Mouse (Mus musculus) urinary bladder, adult 18-20 months (tissue): ENCODE measurements around the gene Adgre5.

ENCODE experiments used
- DNase-seq, 2 experiments: peaks; one replicate each; pipeline ENCODE4 v3.0.0; 2022; ENCODE audit warnings: low spot score in 2 of 2, mixed read lengths in 2 of 2

The Adgre5 gene

GRCm38 (mm10) chr8:83722631-83723030 is 18.5 kb downstream of the Adgre5 start:
- DNase-seq: no peak

GRCm38 (mm10) chr8:83721405-83722025 is 19.6 kb downstream of the Adgre5 start:
- DNase-seq: no peak

- DNase-seq: no peak
Measured at GRCm38 (mm10) chr8:83719693-83720092, 21.4 kb downstream of the Adgre5 start.

- DNase-seq: no peak
Measured at GRCm38 (mm10) chr8:83719048-83719447, 22.1 kb downstream of the Adgre5 start.

GRCm38 (mm10) chr8:83716563-83716962 is 24.6 kb downstream of the Adgre5 start:
- DNase-seq: no peak

GRCm38 (mm10) chr8:83715771-83716170 is 25.4 kb downstream of the Adgre5 start:
- DNase-seq: no peak

- DNase-seq: peak; percentile 94 to 95
Measured at GRCm38 (mm10) chr8:83715031-83715690, 26.0 kb downstream of the Adgre5 start, which contains the start of gene Ddx39. TSS of gene Ddx39 (plus strand) at chr8:83715177.

- no peak for DNase-seq
Measured at GRCm38 (mm10) chr8:83714676-83715030, 26.5 kb downstream of the Adgre5 start.

- no peak for DNase-seq
Measured at GRCm38 (mm10) chr8:83707554-83707953, 33.6 kb downstream of the Adgre5 start.

- no peak for DNase-seq
Measured at GRCm38 (mm10) chr8:83706411-83706810, 34.7 kb downstream of the Adgre5 start.

GRCm38 (mm10) chr8:83703426-83703825 is 37.7 kb downstream of the Adgre5 start:
- no peak for DNase-seq

GRCm38 (mm10) chr8:83700423-83701085 is 40.6 kb downstream of the Adgre5 start:
- DNase-seq: no peak

GRCm38 (mm10) chr8:83699566-83699965 is 41.6 kb downstream of the Adgre5 start:
- DNase-seq: no peak

- peak; percentile 61 to 66 for DNase-seq
Measured at GRCm38 (mm10) chr8:83698661-83699453, 42.3 kb downstream of the Adgre5 start, which contains the start of gene Pkn1. TSS of gene Pkn1 (minus strand) at chr8:83699179.

- DNase-seq: peak in 1 of 2 experiments; percentile 23
Measured at GRCm38 (mm10) chr8:83698291-83698660, 42.9 kb downstream of the Adgre5 start.

GRCm38 (mm10) chr8:83697374-83698220 is 43.5 kb downstream of the Adgre5 start:
- peak; percentile 37 to 63 for DNase-seq

GRCm38 (mm10) chr8:83695351-83696106 is 45.6 kb downstream of the Adgre5 start:
- DNase-seq: no peak

- DNase-seq: no peak
Measured at GRCm38 (mm10) chr8:83694369-83695160, 46.6 kb downstream of the Adgre5 start.

- DNase-seq: no peak
Measured at GRCm38 (mm10) chr8:83693609-83694236, 47.4 kb downstream of the Adgre5 start.
